Mouse (Mus musculus) erythroblast, embryonic 14.5 days (primary cell): ENCODE measurements around the gene Plekhn1. TPM values are rescaled to one million over a fixed set of nuclear protein-coding genes. Genes with fewer than 3 reads are reported as not detected.
A peak's percentile ranks its signal among the peaks of the same experiment; 100 is the strongest.

ENCODE experiments used
- H3K27me3 ChIP-seq: 2 replicates; pipeline ENCODE4 v1.6.1; 2012; ENCODE audit warnings: inconsistent platforms; ENCODE audit not compliant: control insufficient read depth
- H3K36me3 ChIP-seq: 2 replicates; pipeline ENCODE4 v1.6.1; 2012; ENCODE audit warnings: mild to moderate bottlenecking, inconsistent platforms; ENCODE audit not compliant: control insufficient read depth
- H3K4me1 ChIP-seq: 2 replicates; pipeline ENCODE4 v1.6.1; 2012; ENCODE audit warnings: inconsistent platforms; ENCODE audit not compliant: control insufficient read depth
- H3K4me3 ChIP-seq: replicated peaks from 2 replicates; pipeline ENCODE3; 2012; ENCODE audit warnings: moderate library complexity, mild to moderate bottlenecking, inconsistent platforms
- H3K9me3 ChIP-seq: 2 replicates; pipeline ENCODE4 v1.6.1; 2012; ENCODE audit warnings: low read length, inconsistent platforms, mixed read lengths; ENCODE audit not compliant: control insufficient read depth
- GATA1 ChIP-seq: IDR thresholded peaks from 2 replicates; pipeline ENCODE4 v1.6.1; 2012; ENCODE audit warnings: low read length, inconsistent platforms, mixed read lengths
- TAL1 ChIP-seq: IDR thresholded peaks from 3 replicates; pipeline ENCODE4 v1.6.1; 2012; ENCODE audit warnings: low read length, inconsistent platforms, mixed read lengths
- polyA plus RNA-seq: library from polyadenylated mRNA; stranded (reverse); fragments of >175 nt; gene quantifications from 2 replicates; pipeline ENCODE4 v1.2.3, GENCODE M21; 2012

The Plekhn1 gene
- polyA plus RNA-seq, 1 experiment: 1.5 TPM

- Histone ChIP-seq H3K4me1 (peaks cover 63% of the 10 kb centered on the region), H3K4me3 (peak within 1 kb of the TSS; percentile 82), H3K9me3 (no peaks in the 10 kb centered on the region), H3K27me3 (no peaks in the 10 kb centered on the region), H3K36me3 (peaks cover 70% of the 10 kb centered on the region)
- no peak for TF ChIP-seq TAL1
- TF ChIP-seq GATA1: no peak
Observed at GRCm38 (mm10) chr4:156235808-156236533, 1.3 kb upstream of the Plekhn1 start, which contains the start of gene Noc2l. Gene Noc2l, plus strand, starts transcription at chr4:156236010.

- peak overlapping the region; percentile 82 for H3K4me3 ChIP-seq
- TF ChIP-seq TAL1: no peak
- H3K36me3 ChIP-seq: peaks cover 70% of the 10 kb centered on the region
- H3K4me1 ChIP-seq: peaks cover 62% of the 10 kb centered on the region
- no peaks in the 10 kb centered on the region for H3K27me3 ChIP-seq
- no peaks in the 10 kb centered on the region for H3K9me3 ChIP-seq
Observed at GRCm38 (mm10) chr4:156235360-156235770, 708 bp upstream of the Plekhn1 start.

- Histone ChIP-seq H3K4me1 (peaks cover 54% of the 10 kb centered on the region), H3K4me3 (peak overlapping the region; percentile 82), H3K36me3 (peaks cover 70% of the 10 kb centered on the region)
Observed at GRCm38 (mm10) chr4:156234021-156234501, 596 bp downstream of the Plekhn1 start.

GRCm38 (mm10) chr4:156228393-156229024 lies 6.1 kb downstream of the Plekhn1 start:
- Histone ChIP-seq H3K27me3 (no peaks in the 10 kb centered on the region), H3K36me3 (peaks cover 46% of the 10 kb centered on the region), H3K4me3 (no peak overlapping the region), H3K4me1 (peaks cover 28% of the 10 kb centered on the region), H3K9me3 (no peaks in the 10 kb centered on the region)
- TF ChIP-seq TAL1: no peak

More at GRCm38 (mm10) chr4:156234021-156234501, 596 bp downstream of the Plekhn1 start:
- H3K9me3 ChIP-seq: no peaks in the 10 kb centered on the region
- H3K27me3 ChIP-seq: no peaks in the 10 kb centered on the region
- TF ChIP-seq GATA1 (no peak), TAL1 (no peak)

- Histone ChIP-seq H3K36me3 (peaks cover 40% of the 10 kb centered on the region), H3K9me3 (no peaks in the 10 kb centered on the region), H3K4me3 (no peak overlapping the region), H3K4me1 (peaks cover 22% of the 10 kb centered on the region), H3K27me3 (no peaks in the 10 kb centered on the region)
- no peak for TF ChIP-seq GATA1
- TF ChIP-seq TAL1: no peak
Observed at GRCm38 (mm10) chr4:156227752-156228392, 6.8 kb downstream of the Plekhn1 start.

- no peaks in the 10 kb centered on the region for H3K27me3 ChIP-seq
- no peak overlapping the region for H3K4me3 ChIP-seq
- H3K36me3 ChIP-seq: peaks cover 4% of the 10 kb centered on the region
- H3K4me1 ChIP-seq: peaks cover 21% of the 10 kb centered on the region
- no peaks in the 10 kb centered on the region for H3K9me3 ChIP-seq
- TF ChIP-seq GATA1 (no peak), TAL1 (no peak)
Observed at GRCm38 (mm10) chr4:156224276-156224675, 10.4 kb downstream of the Plekhn1 start.

GRCm38 (mm10) chr4:156219936-156220335 lies 14.7 kb downstream of the Plekhn1 start:
- H3K4me1 ChIP-seq: peaks cover 5% of the 10 kb centered on the region
- TF ChIP-seq GATA1 (no peak), TAL1 (no peak)
- H3K36me3 ChIP-seq: no peaks in the 10 kb centered on the region
- no peak overlapping the region for H3K4me3 ChIP-seq
- H3K27me3 ChIP-seq: peaks cover 4% of the 10 kb centered on the region
- no peaks in the 10 kb centered on the region for H3K9me3 ChIP-seq

- peaks cover 4% of the 10 kb centered on the region for H3K27me3 ChIP-seq
- H3K9me3 ChIP-seq: no peaks in the 10 kb centered on the region
- TF ChIP-seq GATA1: no peak
- TF ChIP-seq TAL1: no peak
Observed at GRCm38 (mm10) chr4:156217838-156218237, 16.8 kb downstream of the Plekhn1 start.

More at GRCm38 (mm10) chr4:156217838-156218237, 16.8 kb downstream of the Plekhn1 start:
- no peak overlapping the region for H3K4me3 ChIP-seq
- H3K36me3 ChIP-seq: no peaks in the 10 kb centered on the region
- peaks cover 5% of the 10 kb centered on the region for H3K4me1 ChIP-seq
